Mouse (Mus musculus) stomach, postnatal 0 days (tissue): ENCODE results near the gene Snx27.

Experiments used
- CTCF ChIP-seq: IDR thresholded peaks from 2 replicates; pipeline ENCODE4 v1.5.1; 2016; ENCODE audit warnings: antibody characterized with exemption, low read depth, mild to moderate bottlenecking, moderate library complexity
- EP300 ChIP-seq: optimal IDR thresholded peaks from 2 replicates; pipeline ENCODE3; 2016; ENCODE audit warnings: antibody characterized with exemption

DNA sequence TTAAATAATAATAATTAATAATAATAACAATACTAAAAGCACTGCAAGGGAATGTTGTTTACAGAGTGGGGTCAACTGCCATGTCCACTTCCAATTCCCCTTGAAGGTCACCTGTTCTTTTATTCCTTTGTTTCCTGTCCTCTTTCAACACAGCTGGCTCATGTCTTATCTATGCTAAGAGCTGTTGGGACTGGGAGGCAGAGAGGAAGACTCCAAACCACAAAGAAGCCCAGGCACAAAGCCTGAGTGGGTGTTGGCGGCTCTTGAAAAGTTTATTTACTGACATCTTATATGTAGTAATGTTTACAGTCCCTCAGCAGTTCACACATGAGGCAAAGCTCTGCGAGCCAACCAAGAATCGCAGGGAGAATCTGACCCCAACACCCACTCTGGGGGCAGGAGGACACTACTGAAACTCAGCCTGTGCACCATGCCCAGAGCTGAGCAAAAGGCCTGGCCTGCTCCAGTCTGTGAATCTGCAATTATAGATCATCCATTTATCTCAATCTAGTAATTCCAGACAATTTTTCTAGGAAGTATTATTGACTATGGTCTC is 14.8 kb upstream of the Snx27 start:
- no peak for TF ChIP-seq CTCF
- no peak for TF ChIP-seq EP300
